Comparison of ENCODE assay signal across 12 mouse cellular contexts in genomic region chr8:105373032-105373431, GRCm38 (mm10). TPM values are rescaled to one million over a fixed set of nuclear protein-coding genes. Genes with fewer than 3 reads are reported as not detected.
DNase-seq lines count a peak whose midpoint lies in the region; ATAC-seq lines count a peak whose summit lies in the region.
"Had no signal": no experiment of that assay in that cellular context is flagged by ENCODE, and none has a peak within 500 bp of the region (broad histone marks: within the 10 kb centered on the region; RNA-seq: fewer than 3 reads in every experiment).

TSS of gene Plekhg4 (plus strand) at chr8:105373274.

- no peaks in the 10 kb centered on the region for H3K9me3 ChIP-seq in heart, embryonic 10.5 days
- peaks cover 4% of the 10 kb centered on the region; the same call in 1 of the 2 replicates for H3K9me3 ChIP-seq in limb, embryonic 12.5 days

- WGBS in heart, embryonic 10.5 days = 38% methylated on average over 2 of the region's 2 CpGs
- 50% methylated on average over 2 of the region's 2 CpGs for WGBS in limb, embryonic 12.5 days

- H3K27me3 ChIP-seq in heart, embryonic 10.5 days (ENCODE audit: insufficient read depth, poor library complexity, severe bottlenecking) = peaks cover 46% of the 10 kb centered on the region
- H3K27me3 ChIP-seq in limb, embryonic 12.5 days = no peaks in the 10 kb centered on the region; the same call in 1 of the 2 replicates

- DNase-seq in heart, embryonic 10.5 days (ENCODE audit: low spot score) = no peak
- no peak for DNase-seq in heart, postnatal 14 days
- peak; percentile 89 for DNase-seq in 3T3-L1 (ENCODE audit: low read depth, low spot score)
- peak; percentile 52 for DNase-seq in adrenal gland, postnatal 25 days
- no peak for DNase-seq in frontal cortex, postnatal 14 days (ENCODE audit: low spot score in 2 of 2)
- no peak for DNase-seq in right cerebral cortex, postnatal 4 days
- no peak for DNase-seq in cerebellum, adult 18-20 months
- DNase-seq: cerebellum, adult 11 months; lung, adult 2 months had no signal

- H3K9ac ChIP-seq in limb, embryonic 12.5 days (replicated peaks) = no peak within 1 kb of the TSS

- H3K4me1 ChIP-seq in heart, embryonic 10.5 days = peaks cover 24% of the 10 kb centered on the region
- peaks cover 1% of the 10 kb centered on the region for H3K4me1 ChIP-seq in limb, embryonic 12.5 days (replicated peaks)

- ATAC-seq in limb, embryonic 12.5 days (ENCODE audit: insufficient number of reproducible peaks, insufficient read depth, low FRiP score, low TSS enrichment, low read depth) = no peak
- ATAC-seq: activated CD4-positive, CD25-positive, alpha-beta regulatory T cell, adult 4 months had no signal

- H3K4me3 ChIP-seq in heart, embryonic 10.5 days = peak within 1 kb of the TSS; percentile 45; the same call in 1 of the 2 replicates
- no peak within 1 kb of the TSS for H3K4me3 ChIP-seq in limb, embryonic 12.5 days (replicated peaks)

- no peak within 1 kb of the TSS; the same call in 1 of the 2 replicates for H3K27ac ChIP-seq in heart, embryonic 10.5 days
- H3K27ac ChIP-seq in limb, embryonic 12.5 days = no peak within 1 kb of the TSS
- H3K27ac ChIP-seq: kidney, postnatal 0 days had no signal

- H3K36me3 ChIP-seq in heart, embryonic 10.5 days = no peaks in the 10 kb centered on the region
- peaks cover 22% of the 10 kb centered on the region; the same call in 1 of the 2 replicates for H3K36me3 ChIP-seq in limb, embryonic 12.5 days

- H3K4me2 ChIP-seq in limb, embryonic 12.5 days = peak within 1 kb of the TSS; percentile 55

- intact Hi-C loops in heart, postnatal 14 days (cut with DNase I) = loop anchor here (5.0 kb wide), 1 partner anchor 179 kb away; no protein-coding TSS in a partner anchor

RNA-seq across cellular contexts. Expression of gene Plekhg4, which starts in this region (rescaled TPM):
- polyA plus RNA-seq in heart, embryonic 10.5 days (2016; fragmentation: Nextera tagmentation; extraction: Ambion mirVana) = 0.12 and 0.44 TPM in 2 replicates
- total RNA-seq in heart, postnatal 14 days (2021) = not detected
- 0.76 and 0.82 TPM in 2 replicates for total RNA-seq in adrenal gland, postnatal 25 days (2021)
- polyA plus RNA-seq in limb, embryonic 12.5 days (2016; fragmentation: Nextera tagmentation; extraction: Ambion mirVana) = 0.72 and 0.80 TPM in 2 replicates

Comparison
In these comparisons a context has a peak if more than half of its experiments do, and no peak if none do; other contexts are left out.
1. Peak in DNase-seq in adrenal gland, postnatal 25 days; RNA of the gene not detected or under 1 TPM.